Mouse (Mus musculus): ENCODE results near the gene Hoxd11. TPM values are rescaled to one million over a fixed set of nuclear protein-coding genes. Genes with fewer than 3 reads are reported as not detected.

The Hoxd11 gene
- polyA plus RNA-seq, 1 experiment from 2014 or later, result not detected

DNA sequence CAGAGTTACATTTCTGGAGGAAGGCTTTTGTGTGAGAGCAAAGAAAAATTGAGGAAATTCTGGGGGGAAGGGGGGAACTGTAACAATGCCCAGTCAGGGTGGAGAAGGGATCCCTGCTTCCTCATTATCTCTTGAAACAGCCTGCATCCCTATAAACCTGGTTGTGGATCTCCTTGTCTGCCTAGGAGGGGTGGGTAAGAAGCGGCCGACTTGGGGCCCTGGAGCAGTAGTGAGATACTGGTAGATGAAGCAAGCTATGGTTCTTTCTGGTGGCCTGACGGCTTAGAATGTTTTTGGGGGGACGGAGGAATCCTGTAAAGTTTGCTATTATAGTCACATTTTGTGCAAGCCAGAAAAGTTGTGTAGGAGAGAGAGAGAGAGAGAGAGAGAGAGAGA lies 14.1 kb downstream of the Hoxd11 start:
- peaks cover 87% of the 10 kb centered on the region for H3K27me3 ChIP-seq
- no peaks in the 10 kb centered on the region for H3K36me3 ChIP-seq
- H3K4me1 ChIP-seq, result peaks cover 5% of the 10 kb centered on the region
- no peaks in the 10 kb centered on the region for H3K9me3 ChIP-seq
- no peak overlapping the region for H3K4me2 ChIP-seq (replicated peaks)
- WGBS, result 10% methylated on average over 4 of the region's 4 CpGs
- ATAC-seq (ENCODE audit: insufficient number of reproducible peaks, insufficient read depth, low FRiP score, low TSS enrichment), result no peak
- H3K4me3 ChIP-seq, result no peak overlapping the region
- no peak overlapping the region for H3K9ac ChIP-seq
- no peak overlapping the region for H3K27ac ChIP-seq

GRCm38 (mm10) chr2:74694066-74694465 lies 14.7 kb downstream of the Hoxd11 start:
- Histone ChIP-seq H3K9ac (no peak overlapping the region), H3K4me1 (peaks cover 7% of the 10 kb centered on the region), H3K4me3 (no peak overlapping the region), H3K27me3 (peaks cover 89% of the 10 kb centered on the region), H3K36me3 (no peaks in the 10 kb centered on the region), H3K27ac (no peak overlapping the region), H3K4me2 (replicated peaks) (no peak overlapping the region), H3K9me3 (no peaks in the 10 kb centered on the region)
- WGBS, result under 1% methylated on average over 16 of the region's 16 CpGs
- ATAC-seq (ENCODE audit: insufficient number of reproducible peaks, insufficient read depth, low FRiP score, low TSS enrichment), result no peak

GRCm38 (mm10) chr2:74695383-74695782 lies 16.0 kb downstream of the Hoxd11 start:
- H3K4me2 ChIP-seq (replicated peaks), result no peak overlapping the region
- H3K36me3 ChIP-seq, result no peaks in the 10 kb centered on the region
- WGBS, result 0% methylated on average over 1 of the region's 1 CpGs
- no peak overlapping the region for H3K4me3 ChIP-seq
- H3K27me3 ChIP-seq, result peaks cover 96% of the 10 kb centered on the region
- no peak for ATAC-seq (ENCODE audit: insufficient number of reproducible peaks, insufficient read depth, low FRiP score, low TSS enrichment)
- H3K27ac ChIP-seq, result no peak overlapping the region
- no peak overlapping the region for H3K9ac ChIP-seq
- no peaks in the 10 kb centered on the region for H3K9me3 ChIP-seq
- peaks cover 7% of the 10 kb centered on the region for H3K4me1 ChIP-seq

- Histone ChIP-seq H3K27ac (no peak overlapping the region), H3K4me2 (replicated peaks) (no peak overlapping the region), H3K27me3 (peaks cover 100% of the 10 kb centered on the region), H3K9ac (no peak overlapping the region), H3K4me3 (no peak overlapping the region), H3K9me3 (no peaks in the 10 kb centered on the region), H3K4me1 (peaks cover 7% of the 10 kb centered on the region), H3K36me3 (no peaks in the 10 kb centered on the region)
- ATAC-seq (ENCODE audit: insufficient number of reproducible peaks, insufficient read depth, low FRiP score, low TSS enrichment), result no peak
- 2% methylated on average over 7 of the region's 7 CpGs for WGBS
Observed at GRCm38 (mm10) chr2:74695813-74696430, 16.6 kb downstream of the Hoxd11 start.

DNA sequence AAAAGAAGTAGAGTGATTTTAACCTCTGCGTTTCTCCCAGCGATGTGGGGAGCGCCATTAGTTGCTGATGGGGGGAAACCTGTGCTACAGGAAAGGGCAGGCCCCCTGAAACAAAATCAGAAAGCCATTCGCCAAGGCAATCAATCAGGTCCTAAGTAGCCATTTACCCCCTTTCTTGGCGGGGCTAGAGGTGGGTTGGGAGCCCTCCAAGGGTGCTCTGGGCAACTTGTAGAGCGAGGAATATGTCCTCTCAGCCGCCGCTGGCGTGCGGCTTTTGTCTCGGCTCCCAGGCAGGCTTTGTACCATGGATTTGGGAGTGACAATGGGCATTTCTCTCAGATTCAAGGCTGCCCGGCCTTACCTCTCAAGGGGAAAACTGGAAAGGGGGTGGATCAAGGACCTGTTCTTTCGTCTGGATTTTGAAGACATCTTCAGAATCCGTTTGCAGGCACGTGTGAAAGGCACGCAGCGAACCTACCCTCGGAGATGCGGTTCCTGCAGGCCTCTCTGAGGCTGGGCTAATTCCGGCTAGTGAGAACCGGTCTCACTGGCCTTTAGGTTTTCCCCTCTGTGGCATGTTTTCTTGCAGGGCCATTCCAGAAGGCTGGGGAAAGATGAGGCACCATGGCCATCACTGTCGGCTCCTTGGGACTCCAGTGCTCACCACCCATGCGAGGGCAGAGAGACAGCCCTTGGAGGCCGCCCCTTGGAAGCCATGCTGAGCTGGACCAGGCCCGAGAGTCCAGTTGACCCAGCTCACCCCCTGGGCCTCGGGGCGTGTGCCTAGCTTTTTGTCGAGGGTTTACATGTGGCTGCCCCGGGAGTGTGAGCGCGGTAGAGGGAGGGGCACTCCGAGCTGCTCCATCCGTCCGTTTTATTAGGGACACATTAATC lies 17.3 kb downstream of the Hoxd11 start:
- no peak for ATAC-seq (ENCODE audit: insufficient number of reproducible peaks, insufficient read depth, low FRiP score, low TSS enrichment)
- WGBS, result under 1% methylated on average over 34 of the region's 34 CpGs
- Histone ChIP-seq H3K9me3 (no peaks in the 10 kb centered on the region), H3K9ac (no peak overlapping the region), H3K4me1 (peaks cover 7% of the 10 kb centered on the region), H3K36me3 (no peaks in the 10 kb centered on the region), H3K27me3 (peaks cover 100% of the 10 kb centered on the region), H3K4me2 (replicated peaks) (no peak overlapping the region), H3K27ac (no peak overlapping the region), H3K4me3 (no peak overlapping the region)

GRCm38 (mm10) chr2:74697567-74698121 lies 18.3 kb downstream of the Hoxd11 start, which contains the start of gene Hoxd9:
Hoxd9 (plus strand) TSS chr2:74697727.
- Histone ChIP-seq H3K27me3 (peaks cover 97% of the 10 kb centered on the region), H3K4me2 (replicated peaks) (peak within 1 kb of the TSS; percentile 41), H3K9ac (no peak within 1 kb of the TSS), H3K4me1 (peaks cover 7% of the 10 kb centered on the region), H3K36me3 (no peaks in the 10 kb centered on the region), H3K9me3 (no peaks in the 10 kb centered on the region), H3K27ac (no peak within 1 kb of the TSS), H3K4me3 (peak within 1 kb of the TSS; percentile 22)
- WGBS, result under 1% methylated on average over 43 of the region's 43 CpGs
- peak; percentile 63; the same call in 1 of the 2 replicates for ATAC-seq (ENCODE audit: insufficient number of reproducible peaks, insufficient read depth, low FRiP score, low TSS enrichment)

GRCm38 (mm10) chr2:74698201-74699052 lies 19.1 kb downstream of the Hoxd11 start:
- H3K4me3 ChIP-seq, result peak overlapping the region; percentile 22
- peak overlapping the region; percentile 41 for H3K4me2 ChIP-seq (replicated peaks)
- no peaks in the 10 kb centered on the region for H3K9me3 ChIP-seq
- H3K27me3 ChIP-seq, result peaks cover 95% of the 10 kb centered on the region
- no peak overlapping the region for H3K27ac ChIP-seq
- ATAC-seq (ENCODE audit: insufficient number of reproducible peaks, insufficient read depth, low FRiP score, low TSS enrichment), result peak; percentile 30; the same call in 1 of the 2 replicates
- no peak overlapping the region for H3K9ac ChIP-seq
- peaks cover 7% of the 10 kb centered on the region for H3K4me1 ChIP-seq
- 1% methylated on average over 86 of the region's 86 CpGs for WGBS
- H3K36me3 ChIP-seq, result no peaks in the 10 kb centered on the region

- Histone ChIP-seq H3K9ac (no peak overlapping the region), H3K36me3 (no peaks in the 10 kb centered on the region), H3K4me2 (replicated peaks) (no peak overlapping the region), H3K4me1 (peaks cover 7% of the 10 kb centered on the region), H3K9me3 (no peaks in the 10 kb centered on the region), H3K27me3 (peaks cover 95% of the 10 kb centered on the region), H3K4me3 (no peak overlapping the region), H3K27ac (no peak overlapping the region)
- WGBS, result 1% methylated on average over 17 of the region's 17 CpGs
- ATAC-seq (ENCODE audit: insufficient number of reproducible peaks, insufficient read depth, low FRiP score, low TSS enrichment), result no peak
Observed at GRCm38 (mm10) chr2:74699053-74699430, 19.7 kb downstream of the Hoxd11 start.

GRCm38 (mm10) chr2:74699664-74700545 lies 20.5 kb downstream of the Hoxd11 start:
- Histone ChIP-seq H3K4me3 (no peak overlapping the region), H3K4me1 (peaks cover 7% of the 10 kb centered on the region), H3K9me3 (no peaks in the 10 kb centered on the region), H3K27ac (no peak overlapping the region), H3K4me2 (replicated peaks) (no peak overlapping the region), H3K9ac (no peak overlapping the region), H3K27me3 (peaks cover 95% of the 10 kb centered on the region), H3K36me3 (no peaks in the 10 kb centered on the region)
- under 1% methylated on average over 23 of the region's 23 CpGs for WGBS
- ATAC-seq (ENCODE audit: insufficient number of reproducible peaks, insufficient read depth, low FRiP score, low TSS enrichment), result no peak

GRCm38 (mm10) chr2:74700546-74701112 lies 21.3 kb downstream of the Hoxd11 start:
- no peak for ATAC-seq (ENCODE audit: insufficient number of reproducible peaks, insufficient read depth, low FRiP score, low TSS enrichment)
- Histone ChIP-seq H3K27ac (no peak overlapping the region), H3K9ac (no peak overlapping the region), H3K36me3 (no peaks in the 10 kb centered on the region), H3K4me1 (peaks cover 9% of the 10 kb centered on the region), H3K4me2 (replicated peaks) (no peak overlapping the region), H3K27me3 (peaks cover 95% of the 10 kb centered on the region), H3K9me3 (no peaks in the 10 kb centered on the region), H3K4me3 (no peak overlapping the region)
- WGBS, result 2% methylated on average over 22 of the region's 22 CpGs

Data from embryonic facial prominence, embryonic 12.5 days (tissue).